Mouse (Mus musculus) G1E (cell line): Measurements from ENCODE around the gene Chd5. TPM values are rescaled to one million over a fixed set of nuclear protein-coding genes. Genes with fewer than 3 reads are reported as not detected.

Experiments
- ATAC-seq: 2 replicates; pipeline ENCODE4 v1.8.0; 2016; ENCODE audit warnings: mild to moderate bottlenecking; ENCODE audit not compliant: insufficient number of reproducible peaks, poor library complexity, low FRiP score, severe bottlenecking; ENCODE audit errors: extremely low read depth
- DNase-seq: peaks from one replicate; pipeline ENCODE4 v3.0.0; 2012; ENCODE audit warnings: low spot score
- H3K27me3 ChIP-seq: 2 replicates; pipeline ENCODE4 v1.6.1; 2012; ENCODE audit warnings: mild to moderate bottlenecking, low read length, inconsistent platforms; ENCODE audit not compliant: insufficient read depth
- H3K36me3 ChIP-seq: replicated peaks from 2 replicates; pipeline ENCODE3; 2012; ENCODE audit warnings: mild to moderate bottlenecking, inconsistent platforms
- H3K4me1 ChIP-seq: 2 replicates; pipeline ENCODE4 v1.6.1; 2012; ENCODE audit warnings: low read depth, low read length, inconsistent platforms, mixed read lengths; ENCODE audit not compliant: insufficient read depth
- H3K4me3 ChIP-seq: 2 replicates; pipeline ENCODE4 v1.5.1; 2012; ENCODE audit warnings: low read depth, mild to moderate bottlenecking, inconsistent platforms, low read length, moderate library complexity, mixed read lengths
- H3K9me3 ChIP-seq: replicated peaks from 2 replicates; pipeline ENCODE4 v1.6.1; 2012; ENCODE audit warnings: inconsistent platforms
- CTCF ChIP-seq: IDR thresholded peaks from 2 replicates; pipeline ENCODE4 v1.5.1; 2012; ENCODE audit warnings: low read depth, low read length, inconsistent platforms, mixed read lengths
- GATA1 ChIP-seq: IDR thresholded peaks from 2 replicates; pipeline ENCODE4 v1.6.1; 2012; ENCODE audit warnings: borderline replicate concordance, low read length, inconsistent platforms, mixed read lengths
- GATA2 ChIP-seq: IDR thresholded peaks from 2 replicates; pipeline ENCODE4 v1.6.1; 2012; ENCODE audit warnings: low read depth, low read length, inconsistent platforms, borderline replicate concordance
- POLR2AphosphoS5 ChIP-seq: IDR thresholded peaks from 2 replicates; pipeline ENCODE4 v1.6.1; 2012; ENCODE audit warnings: low read depth, low read length, inconsistent platforms; ENCODE audit not compliant: insufficient replicate concordance
- TAL1 ChIP-seq: conservative IDR thresholded peaks from 2 replicates; pipeline ENCODE4 v1.6.1; 2012; ENCODE audit warnings: low read depth, low read length, inconsistent platforms, mixed read lengths
- polyA plus RNA-seq: library from polyadenylated mRNA; stranded (reverse); fragments of >175 nt; gene quantifications from 2 replicates; pipeline ENCODE4 v1.2.3, GENCODE M21; 2012
- total RNA-seq, 2 experiments: library from RNA; stranded (forward) in 1 of 2; stranded (reverse) in 1 of 2; fragments of 200-1000 nt in 1 of 2; fragments of >200 nt in 1 of 2; fragmentation: Nextera tagmentation in 1 of 2; gene quantifications; 2 replicates each; pipeline ENCODE4 v1.2.3; 2014 to 2017

The Chd5 gene
- total and polyA plus RNA-seq, 3 experiments: under 0.01 to 0.01 TPM; not detected in 1

GRCm38 (mm10) chr4:152324641-152325562 is 13.5 kb upstream of the Chd5 start:
- Histone ChIP-seq H3K9me3 (peaks cover 17% of the 10 kb centered on the region), H3K27me3 (no peaks in the 10 kb centered on the region), H3K4me3 (peak overlapping the region; percentile 78; the same call in 1 of the 2 replicates), H3K4me1 (peaks cover 25% of the 10 kb centered on the region), H3K36me3 (peaks cover 21% of the 10 kb centered on the region)
- DNase-seq: no peak
- TF ChIP-seq CTCF: no peak
- TF ChIP-seq GATA1: no peak
- TF ChIP-seq POLR2AphosphoS5: no peak
- TF ChIP-seq GATA2: no peak
- no peak for TF ChIP-seq TAL1
- no peak for ATAC-seq

- peaks cover 32% of the 10 kb centered on the region for H3K4me1 ChIP-seq
- peak; percentile 72 for DNase-seq
- ATAC-seq: peak; percentile 87
- peaks cover 20% of the 10 kb centered on the region for H3K9me3 ChIP-seq
- peak within 1 kb of the TSS; percentile 78 for H3K4me3 ChIP-seq
- H3K27me3 ChIP-seq: no peaks in the 10 kb centered on the region
- peaks cover 30% of the 10 kb centered on the region for H3K36me3 ChIP-seq
- TF ChIP-seq CTCF (no peak), POLR2AphosphoS5 (no peak), GATA2 (no peak), GATA1 (no peak), TAL1 (no peak)
Measured at GRCm38 (mm10) chr4:152325574-152326411, 12.7 kb upstream of the Chd5 start, which contains the start of gene Rpl22. Gene Rpl22 (plus strand): TSS chr4:152325742.

GRCm38 (mm10) chr4:152326543-152326942 is 11.9 kb upstream of the Chd5 start:
- Histone ChIP-seq H3K9me3 (peaks cover 20% of the 10 kb centered on the region), H3K4me3 (peak overlapping the region; percentile 78), H3K4me1 (peaks cover 37% of the 10 kb centered on the region), H3K36me3 (peaks cover 38% of the 10 kb centered on the region), H3K27me3 (no peaks in the 10 kb centered on the region)
- DNase-seq (no peak), ATAC-seq (no peak)
- TF ChIP-seq GATA1 (no peak), CTCF (no peak), GATA2 (no peak), POLR2AphosphoS5 (no peak), TAL1 (no peak)

GRCm38 (mm10) chr4:152328691-152329090 is 9.8 kb upstream of the Chd5 start:
- peaks cover 22% of the 10 kb centered on the region for H3K9me3 ChIP-seq
- no peak overlapping the region; the same call in 1 of the 2 replicates for H3K4me3 ChIP-seq
- peaks cover 58% of the 10 kb centered on the region for H3K36me3 ChIP-seq
- TF ChIP-seq GATA1 (no peak), TAL1 (no peak), GATA2 (no peak)
- peaks cover 39% of the 10 kb centered on the region for H3K4me1 ChIP-seq
- H3K27me3 ChIP-seq: no peaks in the 10 kb centered on the region
- no peak for ATAC-seq
- DNase-seq: no peak

- no peak for TF ChIP-seq GATA2
- TF ChIP-seq CTCF: peak; percentile 29; the same call in 1 of the 2 replicates
- no peak for TF ChIP-seq GATA1
- TF ChIP-seq TAL1: no peak
- no peak for TF ChIP-seq POLR2AphosphoS5
- Histone ChIP-seq H3K36me3 (peaks cover 74% of the 10 kb centered on the region), H3K4me3 (no peak overlapping the region), H3K9me3 (peaks cover 20% of the 10 kb centered on the region), H3K4me1 (peaks cover 27% of the 10 kb centered on the region), H3K27me3 (no peaks in the 10 kb centered on the region)
- ATAC-seq (0 out of 2 replicates have a peak, but pooled peaks have one; percentile 41), DNase-seq (peak; percentile 65)
Measured at GRCm38 (mm10) chr4:152332952-152333351, 5.5 kb upstream of the Chd5 start.

- Histone ChIP-seq H3K27me3 (no peaks in the 10 kb centered on the region), H3K9me3 (peaks cover 26% of the 10 kb centered on the region), H3K36me3 (peaks cover 71% of the 10 kb centered on the region), H3K4me3 (no peak overlapping the region), H3K4me1 (peaks cover 24% of the 10 kb centered on the region)
- ATAC-seq: no peak
- TF ChIP-seq TAL1 (no peak), GATA1 (no peak), GATA2 (no peak), CTCF (no peak), POLR2AphosphoS5 (no peak)
- no peak for DNase-seq
Measured at GRCm38 (mm10) chr4:152333587-152333986, 4.9 kb upstream of the Chd5 start.
